Mouse (Mus musculus) midbrain, embryonic 13.5 days (tissue): ENCODE data around the gene Kat8. TPM values are rescaled to one million over a fixed set of nuclear protein-coding genes. Genes with fewer than 3 reads are reported as not detected.

Source experiments
- ATAC-seq: fragments of 200-750 bp; cut with Nextera tagmentation; 2 replicates; pipeline ENCODE4 v1.8.0; 2017; ENCODE audit warnings: mild to moderate bottlenecking, moderate TSS enrichment, moderate library complexity
- H3K27ac ChIP-seq: fragments of 300-500 bp; sonication (generic); 2 replicates; pipeline ENCODE4 v1.5.1; 2015; ENCODE audit warnings: inconsistent platforms, mild to moderate bottlenecking, moderate library complexity
- H3K27me3 ChIP-seq: fragments of 300-500 bp; sonication (generic); 2 replicates; pipeline ENCODE4 v1.6.1; 2015; ENCODE audit warnings: mild to moderate bottlenecking, inconsistent platforms
- H3K36me3 ChIP-seq: fragments of 300-500 bp; sonication (generic); 2 replicates; pipeline ENCODE4 v1.6.1; 2015; ENCODE audit warnings: mild to moderate bottlenecking, inconsistent platforms
- H3K4me1 ChIP-seq: fragments of 300-500 bp; sonication (generic); replicated peaks from 2 replicates; pipeline ENCODE4 v1.6.1; 2015; ENCODE audit warnings: inconsistent platforms
- H3K4me2 ChIP-seq: fragments of 300-500 bp; sonication (generic); replicated peaks from 2 replicates; pipeline ENCODE4 v1.6.1; 2015; ENCODE audit warnings: moderate library complexity, mild to moderate bottlenecking, inconsistent platforms
- H3K4me3 ChIP-seq: fragments of 300-500 bp; sonication (generic); replicated peaks from 2 replicates; pipeline ENCODE4 v1.5.1; 2015; ENCODE audit warnings: mild to moderate bottlenecking, inconsistent platforms
- H3K9ac ChIP-seq: fragments of 300-500 bp; sonication (generic); replicated peaks from 2 replicates; pipeline ENCODE4 v1.6.1; 2015; ENCODE audit warnings: mild to moderate bottlenecking, inconsistent platforms
- H3K9me3 ChIP-seq: fragments of 300-500 bp; sonication (generic); 2 replicates; pipeline ENCODE4 v1.6.1; 2016; ENCODE audit warnings: mild to moderate bottlenecking, inconsistent platforms
- WGBS: fragments of 180-500 bp; shearing (Covaris S2); methylation state at CpG from one replicate; pipeline ENCODE4 v1.1.7; 2015; 5-methylcytosine and 5-hydroxymethylcytosine counted together
- polyA plus RNA-seq: library from polyadenylated mRNA; unstranded; fragments of >200 nt; fragmentation: Nextera tagmentation; extraction: Ambion mirVana; gene quantifications from 2 replicates; pipeline ENCODE4 v1.2.1, GENCODE M21; 2015

Kat8 gene
- polyA plus RNA-seq, result 51.0 and 56.0 TPM in 2 replicates

DNA sequence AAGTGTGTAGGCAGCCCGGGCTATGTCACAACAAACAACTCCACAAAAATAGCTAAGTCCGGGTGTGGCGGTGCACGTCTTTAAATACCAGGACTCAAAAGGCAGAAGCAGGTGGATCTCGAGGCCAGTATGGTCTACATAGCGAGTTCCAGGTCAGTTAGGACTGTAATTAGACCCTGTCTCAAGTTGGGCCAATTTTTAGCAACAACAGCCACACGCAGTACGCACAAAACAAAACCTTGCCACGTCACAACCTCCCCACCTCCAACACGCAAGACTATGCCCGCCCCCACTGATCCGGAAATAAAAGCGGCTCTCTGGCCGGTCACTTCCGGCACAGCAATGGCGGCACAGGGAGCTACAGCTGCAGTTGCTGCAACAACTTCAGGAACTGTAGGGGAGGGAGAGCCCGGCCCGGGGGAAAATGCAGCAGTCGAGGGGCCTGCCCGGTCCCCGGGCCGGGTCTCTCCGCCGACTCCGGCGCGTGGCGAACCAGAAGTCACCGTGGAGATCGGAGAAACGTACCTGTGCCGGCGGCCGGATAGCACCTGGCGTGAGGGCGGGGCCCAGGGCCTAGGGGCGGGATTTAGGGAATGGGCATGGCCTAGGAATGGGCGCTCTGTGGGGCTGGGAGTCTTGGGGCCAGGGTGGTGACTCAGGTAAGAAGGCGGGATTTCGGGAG, at the start of gene Kat8:
Kat8 (plus strand) TSS at position 327 of the 682 bp plus-strand sequence.
- H3K9me3 ChIP-seq, result no peaks in the 10 kb centered on the region
- H3K27ac ChIP-seq, result peak within 1 kb of the TSS; percentile 84
- H3K4me1 ChIP-seq, result peaks cover 13% of the 10 kb centered on the region
- H3K9ac ChIP-seq, result peak within 1 kb of the TSS; percentile 78
- H3K4me2 ChIP-seq, result peak within 1 kb of the TSS; percentile 77
- peaks cover 50% of the 10 kb centered on the region for H3K36me3 ChIP-seq
- 1% methylated on average over 40 of the region's 40 CpGs for WGBS
- H3K4me3 ChIP-seq, result peak within 1 kb of the TSS; percentile 87
- H3K27me3 ChIP-seq, result no peaks in the 10 kb centered on the region
- ATAC-seq, result peak; percentile 96

DNA sequence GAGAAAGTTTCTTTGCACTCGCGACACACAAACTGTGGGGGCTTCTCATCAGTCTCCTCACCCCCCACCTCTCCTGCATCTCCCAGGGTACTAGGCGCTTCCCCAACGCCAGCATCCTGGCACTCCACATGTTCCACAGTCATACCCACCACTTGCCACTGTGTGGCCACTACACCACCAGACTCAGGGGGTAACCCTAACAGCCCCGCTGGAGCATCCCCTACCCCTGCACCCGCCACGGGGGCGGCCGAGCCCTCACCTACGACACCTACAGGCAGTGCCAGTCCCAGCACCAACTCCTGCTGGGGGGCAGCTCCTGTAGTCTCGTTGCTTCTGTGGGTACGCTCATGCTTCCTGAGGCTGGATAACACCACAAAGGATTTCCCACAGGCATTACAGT, 45.9 kb upstream of the Kat8 start:
- 94% methylated on average over 12 of the region's 12 CpGs for WGBS
- H3K4me2 ChIP-seq, result no peak overlapping the region
- no peaks in the 10 kb centered on the region for H3K9me3 ChIP-seq
- H3K27me3 ChIP-seq, result no peaks in the 10 kb centered on the region
- H3K9ac ChIP-seq, result no peak overlapping the region
- peaks cover 9% of the 10 kb centered on the region for H3K4me1 ChIP-seq
- peaks cover 60% of the 10 kb centered on the region for H3K36me3 ChIP-seq
- no peak overlapping the region for H3K4me3 ChIP-seq
- ATAC-seq, result no peak
- no peak overlapping the region for H3K27ac ChIP-seq

DNA sequence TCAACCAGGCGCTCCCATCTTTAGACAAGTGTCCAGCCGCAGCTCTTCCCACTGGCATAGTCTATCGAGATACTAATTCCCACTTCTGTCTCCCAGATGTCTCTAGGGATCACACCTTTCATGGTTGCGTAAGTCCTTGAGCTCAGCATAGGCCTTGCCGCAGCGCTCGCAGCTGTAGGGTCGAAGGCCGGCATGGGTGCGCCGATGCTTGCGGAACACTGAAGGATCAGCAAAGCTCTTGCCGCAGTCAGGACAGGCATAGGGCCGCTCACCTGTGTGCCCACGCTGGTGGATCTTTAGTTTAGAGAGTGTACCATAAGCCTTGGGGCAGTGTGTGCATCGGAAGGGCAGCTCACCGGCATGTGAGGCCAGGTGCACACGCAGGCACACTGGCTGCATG, 44.7 kb upstream of the Kat8 start:
- Histone ChIP-seq H3K4me2 (no peak overlapping the region), H3K4me1 (peaks cover 12% of the 10 kb centered on the region), H3K4me3 (no peak overlapping the region), H3K27ac (no peak overlapping the region), H3K9me3 (no peaks in the 10 kb centered on the region), H3K27me3 (no peaks in the 10 kb centered on the region), H3K36me3 (peaks cover 63% of the 10 kb centered on the region), H3K9ac (no peak overlapping the region)
- ATAC-seq, result no peak
- WGBS, result 99% methylated on average over 18 of the region's 18 CpGs

DNA sequence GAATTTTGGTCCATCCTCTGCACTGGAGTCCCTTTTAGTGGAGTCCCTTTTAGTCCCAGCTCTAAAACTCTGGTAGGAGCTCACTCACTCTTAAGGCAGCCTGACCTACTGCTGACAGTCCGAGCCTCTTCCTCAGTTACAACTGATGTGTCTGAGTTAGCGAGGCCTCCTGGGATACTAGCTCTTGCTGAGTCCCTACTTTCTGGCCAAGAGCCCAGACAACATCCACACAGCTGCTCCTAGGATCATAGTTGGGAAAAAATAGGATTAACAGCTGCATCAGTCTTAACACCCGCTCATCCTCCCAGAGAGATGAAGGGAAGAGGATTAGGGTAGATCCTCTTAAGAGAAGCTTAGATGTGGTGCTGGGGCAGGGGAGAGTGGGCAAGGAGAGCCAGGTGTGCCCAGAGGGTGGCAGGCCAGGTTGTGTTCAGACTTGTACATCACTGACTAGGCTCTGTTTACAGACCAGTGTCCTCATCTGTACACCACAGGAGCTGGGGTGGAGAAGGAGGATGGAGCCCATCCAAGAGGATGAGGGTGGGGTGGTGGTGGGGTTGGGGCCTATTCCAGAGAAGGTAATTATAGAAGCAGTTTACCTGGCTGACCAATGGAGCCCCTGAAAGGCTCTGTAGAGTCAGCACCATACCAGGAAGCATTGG, 43.0 kb upstream of the Kat8 start:
- H3K36me3 ChIP-seq, result peaks cover 67% of the 10 kb centered on the region

DNA sequence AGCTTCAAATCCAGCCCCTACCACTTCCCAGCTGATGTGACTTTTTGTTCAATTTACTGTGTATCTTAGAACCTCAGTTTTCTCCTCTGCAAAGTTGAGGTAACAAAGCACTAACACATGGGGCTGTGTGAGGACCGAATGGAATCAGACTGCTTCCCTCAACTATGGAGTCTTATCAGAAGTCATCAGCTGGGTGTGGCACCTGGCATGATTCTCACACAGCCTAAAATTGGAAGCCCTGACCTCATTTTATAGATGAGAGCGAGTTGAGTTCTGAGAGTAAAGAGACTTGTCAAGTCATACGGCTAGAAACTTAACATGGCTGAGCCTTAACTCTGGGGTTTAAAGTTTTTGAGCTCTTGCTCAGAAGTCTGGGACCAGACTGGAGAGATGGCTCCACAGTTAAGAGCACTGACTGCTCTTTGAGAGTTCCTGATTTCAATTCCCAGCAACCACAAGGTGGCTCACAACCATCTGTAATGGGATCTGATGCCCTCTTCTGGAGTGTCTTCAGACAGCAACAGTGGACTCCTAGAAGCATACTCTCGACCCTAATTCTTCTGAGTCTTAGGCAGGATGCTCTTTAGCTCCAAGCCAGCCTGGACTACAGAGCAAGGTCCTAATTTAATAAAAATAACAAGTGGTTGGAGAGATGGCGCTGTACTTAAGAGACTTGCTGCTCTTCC, 42.0 kb upstream of the Kat8 start:
- no peak overlapping the region for H3K4me2 ChIP-seq
- WGBS, result 79% methylated on average over 5 of the region's 5 CpGs
- no peak overlapping the region for H3K4me3 ChIP-seq
- peaks cover 33% of the 10 kb centered on the region for H3K4me1 ChIP-seq
- no peaks in the 10 kb centered on the region for H3K9me3 ChIP-seq
- no peak overlapping the region for H3K9ac ChIP-seq
- no peaks in the 10 kb centered on the region for H3K27me3 ChIP-seq
- no peak overlapping the region for H3K27ac ChIP-seq
- peaks cover 58% of the 10 kb centered on the region for H3K36me3 ChIP-seq
- ATAC-seq, result no peak

More for the DNA sequence above, 43.0 kb upstream of the Kat8 start:
- H3K27ac ChIP-seq, result peak overlapping the region; percentile 32; the same call in 1 of the 2 replicates
- WGBS, result 49% methylated on average over 3 of the region's 3 CpGs
- H3K4me3 ChIP-seq, result no peak overlapping the region
- H3K4me1 ChIP-seq, result peaks cover 28% of the 10 kb centered on the region
- H3K9ac ChIP-seq, result no peak overlapping the region; the same call in 1 of the 2 replicates
- H3K9me3 ChIP-seq, result no peaks in the 10 kb centered on the region
- no peak overlapping the region for H3K4me2 ChIP-seq
- no peaks in the 10 kb centered on the region for H3K27me3 ChIP-seq
- 0 out of 2 replicates have a peak, but pooled peaks have one; percentile 35 for ATAC-seq

DNA sequence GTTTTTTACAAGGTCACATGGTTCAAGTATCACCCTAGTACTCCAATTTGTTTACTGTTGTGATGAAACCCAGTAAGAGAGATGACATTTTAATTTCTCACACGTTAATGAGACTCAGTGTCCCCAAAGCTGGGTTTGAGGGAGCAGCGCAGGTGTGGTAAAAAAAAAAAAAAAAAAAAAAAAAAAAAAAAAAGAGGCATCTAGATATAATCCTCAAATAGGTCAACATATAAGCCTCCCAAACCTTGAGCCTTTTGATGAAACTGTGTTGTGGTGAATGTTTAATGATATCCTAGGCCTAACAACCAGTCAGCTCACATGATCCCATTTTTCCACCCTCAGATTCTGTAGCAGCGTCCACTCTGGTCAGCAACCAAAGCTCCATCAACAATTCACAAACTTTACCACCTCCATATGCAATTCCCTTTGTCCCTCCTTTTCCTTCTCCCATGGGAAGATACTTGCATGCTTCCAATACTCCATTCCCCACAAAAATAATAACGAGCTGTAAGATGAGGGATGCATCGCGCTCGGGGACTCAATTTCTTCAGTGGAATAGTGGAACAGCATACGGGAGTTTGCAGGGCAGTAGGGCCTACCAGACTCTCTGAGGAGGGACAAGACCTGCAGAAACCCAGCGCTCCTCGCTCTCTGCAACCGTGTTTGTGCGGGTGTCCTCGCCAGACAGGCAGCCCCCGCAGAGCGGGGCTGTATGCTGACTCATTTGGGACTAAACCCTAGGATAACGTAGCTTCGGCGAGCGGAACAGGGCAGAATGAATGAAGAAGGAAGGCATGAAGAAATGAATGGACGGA, 37.3 kb upstream of the Kat8 start:
- no peaks in the 10 kb centered on the region for H3K9me3 ChIP-seq
- ATAC-seq, result peak; percentile 44; the same call in 1 of the 2 replicates
- H3K36me3 ChIP-seq, result peaks cover 48% of the 10 kb centered on the region
- H3K27ac ChIP-seq, result peak overlapping the region; percentile 99
- H3K9ac ChIP-seq, result peak overlapping the region; percentile 91
- whole genome bisulfite sequencing, result 4% methylated on average over 20 of the region's 20 CpGs
- H3K27me3 ChIP-seq, result no peaks in the 10 kb centered on the region
- peak overlapping the region; percentile 98 for H3K4me3 ChIP-seq
- peaks cover 39% of the 10 kb centered on the region for H3K4me1 ChIP-seq
- peak overlapping the region; percentile 78 for H3K4me2 ChIP-seq

DNA sequence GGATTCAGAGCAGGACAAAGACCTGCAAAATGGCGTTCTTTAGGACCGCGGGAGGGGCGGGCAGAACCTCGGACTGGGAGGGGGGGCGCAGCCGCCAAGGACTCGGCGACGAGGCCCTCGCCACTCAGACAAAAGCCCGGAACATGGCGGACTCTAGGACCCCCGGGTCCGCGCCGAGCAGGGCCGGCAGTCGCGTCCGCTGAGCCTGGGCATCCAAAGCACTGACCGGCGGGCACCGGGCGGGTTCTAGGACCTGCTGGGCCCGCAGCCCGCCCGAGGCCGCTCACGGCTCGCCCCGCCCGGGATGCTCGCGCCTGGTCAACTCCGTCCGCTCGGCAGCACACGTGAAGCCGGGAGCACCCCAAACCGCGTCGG, 36.7 kb upstream of the Kat8 start:
- ATAC-seq, result peak; percentile 97
- peak overlapping the region; percentile 99 for H3K27ac ChIP-seq
- under 1% methylated on average over 42 of the region's 43 CpGs for WGBS
- peak overlapping the region; percentile 98 for H3K4me3 ChIP-seq
- H3K27me3 ChIP-seq, result no peaks in the 10 kb centered on the region
- H3K9ac ChIP-seq, result peak overlapping the region; percentile 91
- H3K4me2 ChIP-seq, result peak overlapping the region; percentile 90
- no peaks in the 10 kb centered on the region for H3K9me3 ChIP-seq
- H3K36me3 ChIP-seq, result peaks cover 48% of the 10 kb centered on the region
- H3K4me1 ChIP-seq, result peaks cover 39% of the 10 kb centered on the region

DNA sequence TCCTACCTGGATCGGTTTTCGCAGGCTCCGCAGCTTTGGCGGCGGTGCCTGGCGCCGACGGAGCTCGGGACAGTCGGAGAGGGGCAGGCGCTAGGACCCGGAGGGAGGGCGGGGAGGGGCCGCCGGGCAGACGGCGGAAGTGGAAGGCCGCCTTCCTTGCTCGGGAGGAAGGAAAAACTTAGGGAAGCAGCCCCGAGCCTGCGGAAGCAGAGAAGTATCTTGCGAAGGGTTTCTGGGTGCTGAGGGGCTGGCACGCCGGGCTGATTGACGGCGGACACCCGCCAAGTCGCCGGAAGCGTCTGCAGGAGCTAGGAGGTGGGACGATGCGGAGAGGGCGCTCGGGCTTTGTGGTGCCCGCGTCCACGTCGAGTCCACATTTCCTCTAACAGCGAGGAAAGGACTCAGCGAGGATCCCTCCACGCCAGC, 36.3 kb upstream of the Kat8 start, which contains the start of gene Zfp646:
Zfp646 (plus strand) TSS at position 181 of the 426 bp plus-strand sequence.
- H3K9me3 ChIP-seq, result no peaks in the 10 kb centered on the region
- peaks cover 39% of the 10 kb centered on the region for H3K4me1 ChIP-seq
- under 1% methylated on average over 41 of the region's 41 CpGs for WGBS
- peaks cover 48% of the 10 kb centered on the region for H3K36me3 ChIP-seq
- no peaks in the 10 kb centered on the region for H3K27me3 ChIP-seq
- H3K9ac ChIP-seq, result peak within 1 kb of the TSS; percentile 91
- H3K4me3 ChIP-seq, result peak within 1 kb of the TSS; percentile 98
- H3K4me2 ChIP-seq, result peak within 1 kb of the TSS; percentile 90
- H3K27ac ChIP-seq, result peak within 1 kb of the TSS; percentile 99
- ATAC-seq, result peak; percentile 92

DNA sequence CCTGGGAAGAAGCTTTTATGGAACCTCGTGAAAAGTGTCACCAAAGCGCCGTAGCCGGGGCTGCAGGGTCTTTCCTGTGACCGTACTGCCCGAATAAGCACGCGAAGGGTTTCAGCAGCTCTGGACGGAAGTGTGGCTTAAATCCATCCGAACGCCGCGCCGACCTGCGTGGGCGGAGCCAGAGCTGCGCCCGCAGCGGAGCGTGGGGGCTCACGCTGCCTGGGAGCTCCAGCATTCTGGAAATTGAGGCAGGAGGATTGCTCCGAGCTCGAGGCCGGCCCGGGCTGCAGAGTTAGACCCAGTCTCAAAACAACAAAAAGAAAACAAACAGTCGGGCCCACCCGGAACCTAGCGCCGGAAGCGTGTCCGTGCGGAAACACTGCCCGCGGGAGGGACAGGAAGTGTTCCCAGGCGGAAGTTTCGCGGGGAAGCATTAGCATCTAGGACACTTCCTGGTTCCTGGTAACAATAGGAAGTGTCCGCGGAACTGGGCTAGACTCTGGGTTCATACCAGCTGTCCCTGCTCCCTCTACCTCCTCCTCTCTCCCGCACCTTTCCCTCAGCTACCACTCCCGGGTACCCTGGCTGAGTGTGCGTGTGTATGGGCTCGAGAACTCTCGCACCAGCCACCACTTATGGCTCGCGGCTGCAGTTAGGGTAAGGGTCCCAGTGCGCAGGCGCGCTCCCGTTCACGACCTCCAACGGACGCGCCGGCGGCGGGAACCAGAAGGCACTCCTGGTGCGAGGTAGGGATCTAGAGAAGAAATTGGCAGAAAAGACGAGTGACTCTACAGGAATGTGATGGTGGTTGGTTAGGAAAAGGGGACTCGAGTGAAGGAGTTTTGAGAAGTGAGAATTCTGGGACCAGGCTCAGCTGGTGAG, 35.6 kb upstream of the Kat8 start, which contains the start of gene Zfp668:
Zfp668 (minus strand) TSS at position 362 of the 882 bp plus-strand sequence.
- H3K36me3 ChIP-seq, result peaks cover 49% of the 10 kb centered on the region
- H3K4me1 ChIP-seq, result peaks cover 39% of the 10 kb centered on the region
- WGBS, result under 1% methylated on average over 60 of the region's 60 CpGs

DNA sequence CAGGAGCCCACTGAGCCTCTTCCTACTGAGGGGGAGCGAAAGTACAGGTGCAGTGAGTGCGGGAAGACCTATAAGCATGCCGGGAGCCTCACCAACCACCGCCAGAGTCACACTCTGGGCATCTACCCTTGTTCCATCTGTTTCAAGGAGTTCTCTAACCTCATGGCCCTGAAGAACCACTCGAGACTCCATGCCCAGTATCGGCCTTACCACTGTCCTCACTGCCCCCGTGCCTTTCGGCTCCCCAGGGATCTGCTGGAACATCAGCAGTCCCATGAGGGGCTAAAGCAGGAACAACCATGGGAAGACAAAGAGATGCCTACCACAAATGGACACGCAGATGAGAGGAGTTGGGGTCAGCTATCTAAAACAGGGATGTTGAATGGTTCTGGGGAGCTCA, 33.0 kb upstream of the Kat8 start:
- Histone ChIP-seq H3K9me3 (no peaks in the 10 kb centered on the region), H3K9ac (no peak overlapping the region), H3K4me3 (no peak overlapping the region), H3K36me3 (peaks cover 64% of the 10 kb centered on the region), H3K27ac (no peak overlapping the region), H3K4me2 (no peak overlapping the region), H3K4me1 (peaks cover 38% of the 10 kb centered on the region), H3K27me3 (no peaks in the 10 kb centered on the region)
- no peak for ATAC-seq
- 94% methylated on average over 9 of the region's 9 CpGs for WGBS

More for the DNA sequence above, 35.6 kb upstream of the Kat8 start, which contains the start of gene Zfp668:
- peak; percentile 69 for ATAC-seq
- Histone ChIP-seq H3K4me2 (peak within 1 kb of the TSS; percentile 90), H3K27me3 (no peaks in the 10 kb centered on the region), H3K9me3 (no peaks in the 10 kb centered on the region), H3K9ac (peak within 1 kb of the TSS; percentile 91), H3K27ac (peak within 1 kb of the TSS; percentile 99), H3K4me3 (peak within 1 kb of the TSS; percentile 98)
